Mouse (Mus musculus) ES-Bruce4 (cell line): ENCODE measurements around the gene Tex14.

ENCODE experiments used
- CTCF ChIP-seq: IDR thresholded peaks from one replicate; pipeline ENCODE4 v1.8.1; 2011; ENCODE audit warnings: low read depth, low read length
- POLR2A ChIP-seq: IDR thresholded peaks from one replicate; pipeline ENCODE4 v1.8.1; 2011; ENCODE audit warnings: low read length; ENCODE audit not compliant: insufficient read depth

DNA sequence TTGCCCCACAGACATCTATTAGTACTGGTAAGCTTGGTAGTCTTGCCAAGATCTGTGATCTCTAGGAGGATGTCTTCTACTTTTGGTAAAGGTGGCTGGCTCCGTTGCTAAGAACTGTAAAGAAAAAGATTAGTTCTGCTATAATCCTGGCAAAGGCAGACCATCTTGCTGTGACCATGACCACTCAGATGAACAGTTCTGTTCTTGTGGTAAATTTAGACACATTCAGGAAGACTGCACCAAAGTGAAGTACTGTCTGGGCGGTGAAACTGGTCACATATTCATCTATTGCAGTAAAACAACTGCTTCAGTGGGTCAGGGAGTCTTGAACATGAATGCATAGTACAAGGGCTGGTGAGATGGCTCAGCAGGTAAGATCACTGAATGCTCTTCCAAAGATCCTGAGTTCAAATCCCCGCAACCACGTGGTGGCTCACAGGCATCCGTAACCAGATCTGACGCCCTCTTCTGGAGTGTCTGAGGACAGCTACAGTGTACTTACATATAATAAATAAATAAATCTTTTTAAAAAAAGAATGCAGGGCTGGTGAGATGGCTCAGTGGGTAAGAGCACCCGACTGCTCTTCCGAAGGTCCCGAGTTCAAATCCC is 63.9 kb downstream of the Tex14 start:
- TF ChIP-seq CTCF: no peak
- TF ChIP-seq POLR2A: no peak
